Mouse (Mus musculus) c-Kit-positive CD71-positive TER-119-negative erythroid progenitor cells, embryonic 14.5 days (primary cell): ENCODE results near the gene Zfpm1.
A peak's percentile ranks its signal among the peaks of the same experiment; 100 is the strongest.

Experiments
- DNase-seq: peaks from one replicate; pipeline ENCODE4 v3.0.0-alpha.2; 2013; ENCODE audit warnings: low read depth

Zfpm1 gene

GRCm38 (mm10) chr8:122282035-122282358, at the start of gene Zfpm1:
Gene Zfpm1 (plus strand): TSS chr8:122282141.
- DNase-seq: no peak

GRCm38 (mm10) chr8:122234055-122234454, 47.9 kb upstream of the Zfpm1 start:
- DNase-seq: no peak

GRCm38 (mm10) chr8:122236521-122236920, 45.4 kb upstream of the Zfpm1 start:
- DNase-seq: no peak

GRCm38 (mm10) chr8:122238225-122238624, 43.7 kb upstream of the Zfpm1 start:
- DNase-seq: no peak

- no peak for DNase-seq
Measured at GRCm38 (mm10) chr8:122238731-122239130, 43.2 kb upstream of the Zfpm1 start.

GRCm38 (mm10) chr8:122240241-122241026, 41.5 kb upstream of the Zfpm1 start:
- no peak for DNase-seq

GRCm38 (mm10) chr8:122243310-122243709, 38.6 kb upstream of the Zfpm1 start:
- no peak for DNase-seq

GRCm38 (mm10) chr8:122245161-122245560, 36.8 kb upstream of the Zfpm1 start:
- DNase-seq: no peak

- no peak for DNase-seq
Measured at GRCm38 (mm10) chr8:122246257-122247211, 35.4 kb upstream of the Zfpm1 start.

- no peak for DNase-seq
Measured at GRCm38 (mm10) chr8:122251739-122252138, 30.2 kb upstream of the Zfpm1 start.

- no peak for DNase-seq
Measured at GRCm38 (mm10) chr8:122252366-122252765, 29.6 kb upstream of the Zfpm1 start.

- DNase-seq: peak; percentile 25
Measured at GRCm38 (mm10) chr8:122259351-122259750, 22.6 kb upstream of the Zfpm1 start.

GRCm38 (mm10) chr8:122260755-122261154, 21.2 kb upstream of the Zfpm1 start:
- DNase-seq: no peak

- no peak for DNase-seq
Measured at GRCm38 (mm10) chr8:122262835-122263234, 19.1 kb upstream of the Zfpm1 start.

GRCm38 (mm10) chr8:122264243-122264642, 17.7 kb upstream of the Zfpm1 start:
- no peak for DNase-seq

GRCm38 (mm10) chr8:122265522-122265921, 16.4 kb upstream of the Zfpm1 start:
- DNase-seq: no peak

- DNase-seq: no peak
Measured at GRCm38 (mm10) chr8:122266867-122267266, 15.1 kb upstream of the Zfpm1 start.

- DNase-seq: no peak
Measured at GRCm38 (mm10) chr8:122268861-122269260, 13.1 kb upstream of the Zfpm1 start.

GRCm38 (mm10) chr8:122269404-122269803, 12.5 kb upstream of the Zfpm1 start:
- DNase-seq: peak; percentile 42

- no peak for DNase-seq
Measured at GRCm38 (mm10) chr8:122270555-122270954, 11.4 kb upstream of the Zfpm1 start.

- no peak for DNase-seq
Measured at GRCm38 (mm10) chr8:122273152-122273551, 8.8 kb upstream of the Zfpm1 start.

- no peak for DNase-seq
Measured at GRCm38 (mm10) chr8:122273826-122274225, 8.1 kb upstream of the Zfpm1 start.
